Mouse (Mus musculus) brain, embryonic 18.5 days (tissue): ENCODE measurements at regions not wholly inside any gene's neighbourhood (a gene's known extent, or its start where the extent isn't known, plus 50 kb on each side); places are given as distances from the start of the nearest gene placed in this dataset.
A peak's percentile ranks its signal among the peaks of the same experiment; 100 is the strongest.

Experiments
- DNase-seq: peaks from one replicate; pipeline ENCODE4 v3.0.0-alpha.2; 2012; ENCODE audit warnings: low read depth, low spot score

GRCm38 (mm10) chr16:77237272-77237603 lies 223.7 kb downstream of the Usp25 start:
- DNase-seq: no peak

- DNase-seq: peak; percentile 94
Observed at GRCm38 (mm10) chr16:77236509-77237271, 223.2 kb downstream of the Usp25 start.

- peak; percentile 73 for DNase-seq
Observed at GRCm38 (mm10) chr16:77236021-77236420, 222.5 kb downstream of the Usp25 start.

- DNase-seq: no peak
Observed at GRCm38 (mm10) chr16:77235449-77235848, 221.9 kb downstream of the Usp25 start.
